Mouse (Mus musculus): ENCODE measurements around the gene Fam234a. TPM values are rescaled to one million over a fixed set of nuclear protein-coding genes. Genes with fewer than 3 reads are reported as not detected.
"Not testable (repeated sequence)": the region's sequence is repeated elsewhere in the genome, so short reads cannot be mapped to it uniquely, and the experiment has no call there.

Gene Fam234a
- total RNA-seq, 2 experiments from 2014 or later = 5.1 to 15.4 TPM

GRCm38 (mm10) chr17:26188091-26188805, 55.8 kb downstream of the Fam234a start:
- no peak for ATAC-seq (replicated peaks; ENCODE audit: poor library complexity, severe bottlenecking)

DNA sequence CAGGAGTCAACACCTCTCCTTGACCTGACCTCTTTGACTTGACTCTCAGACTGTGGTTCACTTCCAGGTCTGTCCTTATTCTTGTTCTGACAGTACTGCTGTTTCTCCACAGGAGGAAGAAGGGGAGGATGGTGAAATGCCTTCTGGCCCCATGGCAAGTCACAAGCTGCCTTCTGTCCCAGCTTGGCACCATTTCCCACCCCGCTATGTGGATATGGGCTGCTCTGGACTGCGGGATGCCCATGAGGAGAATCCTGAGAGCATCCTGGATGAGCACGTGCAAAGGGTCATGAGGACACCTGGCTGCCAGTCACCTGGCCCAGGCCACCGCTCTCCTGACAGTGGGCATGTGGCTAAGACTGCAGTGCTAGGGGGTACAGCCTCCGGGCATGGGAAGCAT, 56.5 kb downstream of the Fam234a start:
- ATAC-seq (replicated peaks; ENCODE audit: poor library complexity, severe bottlenecking) = no peak; the same call in 1 of the 2 replicates

DNA sequence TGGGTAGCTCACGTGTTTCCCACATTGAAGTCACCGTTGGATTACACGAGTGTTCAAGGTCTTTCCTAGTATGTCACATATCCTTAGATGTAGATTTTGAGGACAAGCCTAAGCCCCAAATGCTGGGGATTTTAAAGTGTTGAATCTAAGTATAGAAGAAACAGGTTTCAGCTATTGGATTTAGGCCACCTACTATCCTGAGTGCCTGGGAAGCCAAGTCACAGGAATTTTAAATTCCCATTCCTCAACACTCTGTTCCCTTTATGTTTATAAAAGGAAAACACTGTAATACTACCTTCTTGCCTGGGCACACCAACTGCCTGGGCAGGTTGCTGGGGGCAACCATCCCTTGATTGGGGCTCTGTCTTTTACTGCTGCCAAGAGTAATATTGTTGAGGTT, 62.9 kb downstream of the Fam234a start:
- ATAC-seq (replicated peaks; ENCODE audit: poor library complexity, severe bottlenecking) = no peak

GRCm38 (mm10) chr17:26178611-26179010, 65.4 kb downstream of the Fam234a start:
- ATAC-seq (replicated peaks; ENCODE audit: poor library complexity, severe bottlenecking) = no peak

GRCm38 (mm10) chr17:26175248-26175647, 68.8 kb downstream of the Fam234a start:
- not testable (repeated sequence) for ATAC-seq (replicated peaks; ENCODE audit: poor library complexity, severe bottlenecking)

DNA sequence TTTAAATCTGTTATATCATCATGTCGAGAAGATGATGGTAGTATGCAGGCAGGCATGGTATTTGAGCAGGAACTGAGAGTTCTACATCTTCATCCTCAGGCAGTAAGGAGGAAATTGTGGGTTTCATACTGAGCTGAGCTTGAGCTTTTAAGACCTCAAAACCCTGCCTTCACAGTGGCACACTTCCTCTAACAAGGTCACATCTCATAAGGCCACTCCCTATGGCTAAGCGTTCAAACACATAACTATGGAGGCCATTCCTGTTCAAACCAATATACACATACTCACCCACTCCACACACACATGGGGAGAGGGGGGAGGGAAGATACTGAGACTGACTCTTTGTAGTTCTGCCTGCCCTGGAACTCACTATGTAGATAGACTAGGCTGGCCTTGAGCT, 76.0 kb downstream of the Fam234a start:
- peak; percentile 98 for ATAC-seq (replicated peaks; ENCODE audit: poor library complexity, severe bottlenecking)

DNA sequence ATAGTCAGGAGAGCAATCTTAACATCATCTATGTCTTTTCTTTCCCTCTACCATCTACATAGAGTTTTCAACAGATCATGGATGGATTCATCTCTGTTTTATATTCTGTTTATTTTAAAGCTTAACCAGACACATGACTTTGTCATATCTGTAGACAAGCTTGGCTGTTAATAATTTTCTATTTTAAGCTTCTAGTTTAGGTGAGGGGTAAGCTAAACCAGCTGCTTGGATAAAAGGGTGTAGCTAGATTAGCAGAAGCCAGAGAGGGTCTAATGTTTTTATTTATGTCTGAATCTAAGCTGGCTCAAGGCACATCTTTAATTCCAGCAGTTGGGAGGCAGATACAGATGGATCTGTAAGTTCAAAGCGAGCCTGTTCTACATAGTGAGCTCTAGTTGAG, 81.3 kb downstream of the Fam234a start:
- ATAC-seq (replicated peaks; ENCODE audit: poor library complexity, severe bottlenecking) = no peak

Other genes with a start within 250 kb of the Fam234a start
- gene Rab11fip3, start 174.7 kb downstream of the Fam234a start, total RNA-seq (2014; fragmentation: Nextera tagmentation) = 1.3 and 3.6 TPM in 2 replicates
- 0.46 and 0.60 TPM in 2 replicates for gene Rab11fip3, start 174.7 kb downstream of the Fam234a start, total RNA-seq (2017)
- gene Decr2, start 153.9 kb downstream of the Fam234a start, total RNA-seq (2014; fragmentation: Nextera tagmentation) = 5.7 and 13.3 TPM in 2 replicates
- 14.8 and 17.0 TPM in 2 replicates for gene Decr2, start 153.9 kb downstream of the Fam234a start, total RNA-seq (2017)
- gene Nme4, start 148.6 kb downstream of the Fam234a start, total RNA-seq (2014; fragmentation: Nextera tagmentation) = 74.1 and 75.1 TPM in 2 replicates
- gene Nme4, start 148.6 kb downstream of the Fam234a start, total RNA-seq (2017) = 41.2 and 43.4 TPM in 2 replicates
- gene Tmem8, start 130.9 kb downstream of the Fam234a start, total RNA-seq (2014; fragmentation: Nextera tagmentation) = 5.3 and 8.6 TPM in 2 replicates
- gene Tmem8, start 130.9 kb downstream of the Fam234a start, total RNA-seq (2017) = 2.1 and 3.7 TPM in 2 replicates
- gene Mrpl28, start 120.7 kb downstream of the Fam234a start, total RNA-seq (2014; fragmentation: Nextera tagmentation) = 61.7 and 90.4 TPM in 2 replicates
- 47.1 and 68.9 TPM in 2 replicates for gene Mrpl28, start 120.7 kb downstream of the Fam234a start, total RNA-seq (2017)
- gene Axin1, start 105.6 kb downstream of the Fam234a start, total RNA-seq (2014; fragmentation: Nextera tagmentation) = 26.9 and 28.3 TPM in 2 replicates
- gene Axin1, start 105.6 kb downstream of the Fam234a start, total RNA-seq (2017) = 147 and 186 TPM in 2 replicates
- not detected in 2 replicates for gene Pdia2, start 45.2 kb downstream of the Fam234a start, total RNA-seq (2014; fragmentation: Nextera tagmentation)
- gene Pdia2, start 45.2 kb downstream of the Fam234a start, total RNA-seq (2017) = 0.30 TPM in 1 of 2 replicates, not detected in the other
- gene Rgs11, start 41.3 kb downstream of the Fam234a start, total RNA-seq (2014; fragmentation: Nextera tagmentation) = not detected in 2 replicates
- not detected in 2 replicates for gene Rgs11, start 41.3 kb downstream of the Fam234a start, total RNA-seq (2017)
- not detected in 2 replicates for gene Arhgdig, start 36.5 kb downstream of the Fam234a start, total RNA-seq (2014; fragmentation: Nextera tagmentation)
- 0.98 TPM in 1 of 2 replicates, not detected in the other for gene Arhgdig, start 36.5 kb downstream of the Fam234a start, total RNA-seq (2017)
- 63.7 and 74.9 TPM in 2 replicates for gene Luc7l, start 8.7 kb upstream of the Fam234a start, total RNA-seq (2014; fragmentation: Nextera tagmentation)
- 60.0 and 122 TPM in 2 replicates for gene Luc7l, start 8.7 kb upstream of the Fam234a start, total RNA-seq (2017)
- 1.4 TPM in 2 replicates for gene Neurl1b, start 170.6 kb upstream of the Fam234a start, total RNA-seq (2014; fragmentation: Nextera tagmentation)
- gene Neurl1b, start 170.6 kb upstream of the Fam234a start, total RNA-seq (2017) = 0.65 and 3.6 TPM in 2 replicates

Measured in granulocyte monocyte progenitor cell, adult 5-6 weeks (primary cell).